Mouse (Mus musculus) layer of hippocampus, adult 2 months (tissue): Measurements from ENCODE around the gene Asgr1. TPM values are rescaled to one million over a fixed set of nuclear protein-coding genes. Genes with fewer than 3 reads are reported as not detected.
A peak's percentile ranks its signal among the peaks of the same experiment; 100 is the strongest.

Source experiments
- DNase-seq, 2 experiments: peaks; one replicate each; pipeline ENCODE4 v3.0.0; 2022; ENCODE audit warnings: low spot score in 2 of 2
- H3K27ac ChIP-seq: fragments of 200-600 bp; 2 replicates; pipeline ENCODE4 v1.8.1; 2022
- H3K4me3 ChIP-seq: fragments of 200-600 bp; 2 replicates; pipeline ENCODE4 v1.8.1; 2022; ENCODE audit warnings: mild to moderate bottlenecking
- CTCF ChIP-seq: fragments of 200-600 bp; conservative IDR thresholded peaks from 2 replicates; pipeline ENCODE4 v1.8.1; 2022; ENCODE audit warnings: antibody characterized with exemption, mild to moderate bottlenecking, moderate library complexity
- total RNA-seq, 2 experiments: library from RNA; stranded (reverse); gene quantifications; 2 replicates each; pipeline ENCODE4 v1.2.3; 2021

Asgr1 gene
- total RNA-seq, 2 experiments from 2014 or later = 0.52 to 1.7 TPM

- DNase-seq = peak; percentile 58 to 80
- Histone ChIP-seq H3K27ac (peak overlapping the region; percentile 96), H3K4me3 (peak overlapping the region; percentile 79)
- TF ChIP-seq CTCF = no peak
These were observed 35.5 kb upstream of the Asgr1 start for GRCm38 (mm10) chr11:70018131-70018990.

GRCm38 (mm10) chr11:70019495-70020021, 34.3 kb upstream of the Asgr1 start:
- Histone ChIP-seq H3K4me3 (peak overlapping the region; percentile 79), H3K27ac (peak overlapping the region; percentile 96)
- no peak for TF ChIP-seq CTCF
- DNase-seq = no peak

DNA sequence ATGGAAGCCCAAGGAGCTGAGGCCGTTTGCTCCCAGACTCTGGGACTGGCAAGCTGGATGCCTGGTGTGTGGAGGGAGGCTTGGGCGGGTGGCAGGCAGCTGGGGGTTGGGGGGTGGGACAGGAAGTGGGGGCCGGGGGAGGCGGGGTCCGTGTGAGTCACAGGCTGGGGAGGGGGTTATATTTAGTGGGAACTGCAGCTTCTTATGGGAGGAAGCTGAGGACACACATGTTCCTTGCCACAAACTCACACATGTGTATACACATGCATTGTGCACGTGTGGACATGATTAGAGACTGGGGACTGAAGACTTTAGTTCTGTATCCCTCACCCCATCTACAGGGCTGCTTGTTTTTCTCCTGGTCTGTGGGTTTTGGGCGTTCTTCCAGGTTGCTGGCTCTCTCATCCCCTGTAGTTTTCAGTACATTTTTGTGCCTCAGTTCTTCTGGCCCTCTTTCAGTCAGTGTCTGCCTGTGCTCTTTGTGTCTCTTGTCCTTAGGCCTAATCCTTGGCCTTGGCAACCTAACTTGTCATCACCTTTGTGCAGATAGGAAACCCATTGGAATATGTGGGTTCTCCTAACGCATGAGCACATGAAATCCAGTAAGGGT, 33.8 kb upstream of the Asgr1 start:
- peak overlapping the region; percentile 79 for H3K4me3 ChIP-seq
- TF ChIP-seq CTCF = no peak
- H3K27ac ChIP-seq = peak overlapping the region; percentile 96
- DNase-seq = peak in 1 of 2 experiments; percentile 42

- peak overlapping the region; percentile 79 for H3K4me3 ChIP-seq
- DNase-seq = peak; percentile 70 to 77
- H3K27ac ChIP-seq = peak overlapping the region; percentile 96
- peak; percentile 76 for TF ChIP-seq CTCF
These were observed 33.1 kb upstream of the Asgr1 start for GRCm38 (mm10) chr11:70020731-70021263.

- Histone ChIP-seq H3K27ac (peak overlapping the region; percentile 96), H3K4me3 (peak overlapping the region; percentile 79)
- DNase-seq = peak; percentile 97 to 98
- no peak for TF ChIP-seq CTCF
These were observed 32.4 kb upstream of the Asgr1 start for GRCm38 (mm10) chr11:70021264-70022132.

GRCm38 (mm10) chr11:70023481-70024150, 30.3 kb upstream of the Asgr1 start:
- peak overlapping the region; percentile 86 for H3K27ac ChIP-seq
- peak overlapping the region; percentile 58 for H3K4me3 ChIP-seq
- peak in 1 of 2 experiments; percentile 49 for DNase-seq
- no peak for TF ChIP-seq CTCF

DNA sequence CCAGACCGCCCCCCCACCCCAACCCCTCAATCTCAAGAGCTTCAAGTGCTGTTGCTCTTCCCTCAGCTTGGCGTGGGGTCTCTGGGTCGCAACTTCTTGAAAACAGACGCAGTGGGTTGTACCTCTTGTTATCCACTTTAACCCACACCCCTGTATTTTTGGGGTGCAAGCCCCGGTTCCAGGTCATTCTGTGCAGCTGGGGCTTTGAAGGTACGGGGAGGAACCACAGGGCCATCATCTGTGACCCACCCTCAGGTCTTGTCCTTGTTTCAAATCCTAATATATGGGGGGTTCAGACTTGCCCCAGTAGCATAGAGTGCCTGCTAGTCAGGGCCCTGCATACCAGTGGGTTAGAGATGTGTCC, 29.8 kb upstream of the Asgr1 start:
- H3K27ac ChIP-seq = peak overlapping the region; percentile 86
- DNase-seq = no peak
- no peak for TF ChIP-seq CTCF

DNA sequence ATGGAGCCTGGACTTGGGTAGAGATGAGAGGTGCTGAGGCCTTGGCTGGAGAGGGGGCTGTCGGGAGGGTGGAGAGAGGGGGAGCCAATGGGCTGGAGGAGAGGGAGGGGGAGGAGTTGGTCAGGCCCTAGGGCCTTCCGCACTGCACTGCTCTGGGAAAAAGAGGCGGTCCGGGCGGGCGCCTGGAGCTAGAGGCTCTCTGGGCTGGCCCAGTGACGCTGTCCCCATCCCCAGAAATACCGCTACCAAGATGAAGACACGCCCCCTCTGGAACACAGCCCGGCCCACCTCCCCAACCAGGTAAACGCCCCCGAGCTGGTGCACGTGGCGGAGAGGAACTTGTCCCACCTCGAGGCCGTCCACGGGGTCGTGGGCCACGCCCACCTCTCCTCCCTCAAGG, 27.2 kb upstream of the Asgr1 start:
- no peak for TF ChIP-seq CTCF

More for the DNA sequence above, 29.8 kb upstream of the Asgr1 start:
- peak overlapping the region; percentile 58 for H3K4me3 ChIP-seq

GRCm38 (mm10) chr11:70027397-70027796, 26.5 kb upstream of the Asgr1 start:
- DNase-seq = peak in 1 of 2 experiments; percentile 38
- no peak for TF ChIP-seq CTCF
- Histone ChIP-seq H3K4me3 (peak overlapping the region; percentile 46), H3K27ac (peak overlapping the region; percentile 86)

More for the DNA sequence above, 27.2 kb upstream of the Asgr1 start:
- no peak for DNase-seq
- Histone ChIP-seq H3K4me3 (peak overlapping the region; percentile 46), H3K27ac (peak overlapping the region; percentile 86)

- H3K27ac ChIP-seq = peak overlapping the region; percentile 86
- peak overlapping the region; percentile 36 for H3K4me3 ChIP-seq
- DNase-seq = no peak
- no peak for TF ChIP-seq CTCF
These were observed 25.3 kb upstream of the Asgr1 start for GRCm38 (mm10) chr11:70028401-70029129.
